Mouse (Mus musculus): ENCODE data around the gene Tmppe. TPM values are rescaled to one million over a fixed set of nuclear protein-coding genes. Genes with fewer than 3 reads are reported as not detected.

Gene Tmppe
- polyA plus RNA-seq, 1 experiment from 2014 or later: 7.7 TPM

GRCm38 (mm10) chr9:114452418-114452817, 51.5 kb downstream of the Tmppe start:
- Histone ChIP-seq H3K4me3 (no peak overlapping the region), H3K36me3 (no peaks in the 10 kb centered on the region; the same call in 1 of the 2 replicates), H3K4me1 (no peaks in the 10 kb centered on the region), H3K27ac (replicated peaks) (no peak overlapping the region), H3K9ac (replicated peaks) (no peak overlapping the region), H3K9me3 (no peaks in the 10 kb centered on the region), H3K27me3 (no peaks in the 10 kb centered on the region), H3K4me2 (replicated peaks) (no peak overlapping the region)
- no peak for ATAC-seq (replicated peaks)
- WGBS: 91% methylated on average over 6 of the region's 6 CpGs

GRCm38 (mm10) chr9:114455420-114455819, 54.5 kb downstream of the Tmppe start:
- H3K27me3 ChIP-seq: no peaks in the 10 kb centered on the region
- no peak overlapping the region for H3K4me3 ChIP-seq
- WGBS: 85% methylated on average over 2 of the region's 2 CpGs
- H3K36me3 ChIP-seq: no peaks in the 10 kb centered on the region; the same call in 1 of the 2 replicates
- H3K4me2 ChIP-seq (replicated peaks): no peak overlapping the region
- no peaks in the 10 kb centered on the region for H3K9me3 ChIP-seq
- ATAC-seq (replicated peaks): no peak
- no peaks in the 10 kb centered on the region for H3K4me1 ChIP-seq
- H3K9ac ChIP-seq (replicated peaks): no peak overlapping the region
- no peak overlapping the region for H3K27ac ChIP-seq (replicated peaks)

Other genes starting within 250 kb of the Tmppe start
- gene Bcl2a1c, start 71.0 kb upstream of the Tmppe start, polyA plus RNA-seq (2015; fragmentation: Nextera tagmentation; extraction: Ambion mirVana): not detected in 2 replicates
- gene Crtap, start 10.4 kb upstream of the Tmppe start, polyA plus RNA-seq (2015; fragmentation: Nextera tagmentation; extraction: Ambion mirVana): 19.9 and 20.2 TPM in 2 replicates
- 21.6 and 21.9 TPM in 2 replicates for gene Glb1, start within 50 bp of the Tmppe start, polyA plus RNA-seq (2015; fragmentation: Nextera tagmentation; extraction: Ambion mirVana)
- gene Ccr4, start 103.8 kb downstream of the Tmppe start, polyA plus RNA-seq (2015; fragmentation: Nextera tagmentation; extraction: Ambion mirVana): not detected in 2 replicates
- not detected in 2 replicates for gene C130032M10Rik, start 114.6 kb downstream of the Tmppe start, polyA plus RNA-seq (2015; fragmentation: Nextera tagmentation; extraction: Ambion mirVana)
- 0.11 and 0.14 TPM in 2 replicates for gene Trim71, start 163.3 kb downstream of the Tmppe start, polyA plus RNA-seq (2015; fragmentation: Nextera tagmentation; extraction: Ambion mirVana)
- gene Cnot10, start 239.1 kb downstream of the Tmppe start, polyA plus RNA-seq (2015; fragmentation: Nextera tagmentation; extraction: Ambion mirVana): 57.9 and 60.1 TPM in 2 replicates

Data from forebrain, embryonic 15.5 days (tissue).